Mouse (Mus musculus) cerebellum, postnatal 4 days (tissue): ENCODE results near the gene Stk10.
A peak's percentile ranks its signal among the peaks of the same experiment; 100 is the strongest.
"Not testable (repeated sequence)": the region's sequence is repeated elsewhere in the genome, so short reads cannot be mapped to it uniquely, and the experiment has no call there.

Experiments used
- DNase-seq, 2 experiments: peaks; one replicate each; pipeline ENCODE4 v3.0.0; 2022; ENCODE audit warnings: low spot score in 2 of 2, mixed read lengths in 1 of 2

The Stk10 gene

DNA sequence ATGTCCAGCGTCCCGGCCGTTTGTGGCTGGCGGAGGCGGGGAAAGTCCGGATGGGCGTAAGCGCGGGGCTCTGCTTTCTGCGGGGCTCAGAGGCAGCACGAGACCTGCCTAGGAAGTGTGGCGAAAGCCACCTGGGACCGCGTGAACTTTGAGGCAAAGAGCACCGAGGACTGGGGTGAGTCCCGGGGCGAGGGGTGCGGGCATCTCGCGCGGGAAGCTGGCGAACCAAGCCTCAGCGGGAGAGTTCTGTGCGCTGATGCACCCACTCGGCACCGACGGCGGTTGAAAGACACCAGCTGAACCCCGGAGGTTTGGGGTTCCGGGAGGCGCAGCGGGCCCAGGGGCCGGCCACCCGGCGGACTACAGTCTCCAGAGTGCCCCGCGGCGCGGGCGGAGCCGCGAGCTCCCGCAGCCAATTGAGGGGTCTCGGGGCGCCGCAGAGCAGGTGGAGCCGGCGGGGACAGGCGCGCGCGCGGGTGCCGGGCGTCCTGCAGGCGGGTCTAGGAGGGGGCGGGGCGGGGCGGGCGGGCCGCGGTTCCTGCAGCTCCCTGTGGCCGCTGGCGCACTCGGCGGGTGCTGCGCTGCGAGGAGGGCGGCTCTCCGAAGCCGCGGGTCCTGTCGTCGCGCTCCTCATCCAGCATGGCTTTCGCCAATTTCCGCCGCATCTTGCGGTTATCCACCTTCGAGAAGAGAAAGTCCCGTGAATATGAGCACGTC, at the start of gene Stk10:
Stk10 (plus strand) TSS at position 541 of the 717 bp plus-strand sequence.
- DNase-seq, result peak; percentile 63 to 76

GRCm38 (mm10) chr11:32485290-32485689, 47.8 kb upstream of the Stk10 start:
- no peak for DNase-seq

DNA sequence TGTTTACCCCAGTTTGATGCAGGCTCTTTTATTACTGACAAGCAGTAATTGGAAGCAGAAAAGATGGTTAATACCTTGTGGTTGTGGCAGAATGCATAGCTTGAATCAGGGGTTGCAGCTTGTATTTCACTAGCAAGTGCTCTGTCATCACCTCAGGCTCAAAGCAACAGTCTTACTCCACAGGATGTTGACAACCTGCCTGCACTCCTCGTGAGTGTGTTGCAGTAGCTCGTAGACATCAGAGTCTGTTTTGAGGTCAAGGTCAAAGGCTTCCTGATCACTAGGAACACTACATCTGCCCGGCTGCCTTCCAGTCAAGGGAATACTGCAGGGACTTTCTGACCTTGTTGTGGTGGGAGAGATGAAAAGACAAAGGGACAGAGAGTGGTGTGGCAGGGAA, 46.5 kb upstream of the Stk10 start:
- DNase-seq, result no peak

GRCm38 (mm10) chr11:32487501-32487900, 45.6 kb upstream of the Stk10 start:
- DNase-seq, result no peak

- no peak for DNase-seq
Measured at GRCm38 (mm10) chr11:32488344-32488743, 44.8 kb upstream of the Stk10 start.

- no peak for DNase-seq
Measured at GRCm38 (mm10) chr11:32488808-32489670, 44.1 kb upstream of the Stk10 start.

- no peak for DNase-seq
Measured at GRCm38 (mm10) chr11:32491079-32491478, 42.0 kb upstream of the Stk10 start.

- no peak for DNase-seq
Measured at GRCm38 (mm10) chr11:32493312-32493711, 39.8 kb upstream of the Stk10 start.

- DNase-seq, result no peak
Measured at GRCm38 (mm10) chr11:32495283-32495682, 37.8 kb upstream of the Stk10 start.

DNA sequence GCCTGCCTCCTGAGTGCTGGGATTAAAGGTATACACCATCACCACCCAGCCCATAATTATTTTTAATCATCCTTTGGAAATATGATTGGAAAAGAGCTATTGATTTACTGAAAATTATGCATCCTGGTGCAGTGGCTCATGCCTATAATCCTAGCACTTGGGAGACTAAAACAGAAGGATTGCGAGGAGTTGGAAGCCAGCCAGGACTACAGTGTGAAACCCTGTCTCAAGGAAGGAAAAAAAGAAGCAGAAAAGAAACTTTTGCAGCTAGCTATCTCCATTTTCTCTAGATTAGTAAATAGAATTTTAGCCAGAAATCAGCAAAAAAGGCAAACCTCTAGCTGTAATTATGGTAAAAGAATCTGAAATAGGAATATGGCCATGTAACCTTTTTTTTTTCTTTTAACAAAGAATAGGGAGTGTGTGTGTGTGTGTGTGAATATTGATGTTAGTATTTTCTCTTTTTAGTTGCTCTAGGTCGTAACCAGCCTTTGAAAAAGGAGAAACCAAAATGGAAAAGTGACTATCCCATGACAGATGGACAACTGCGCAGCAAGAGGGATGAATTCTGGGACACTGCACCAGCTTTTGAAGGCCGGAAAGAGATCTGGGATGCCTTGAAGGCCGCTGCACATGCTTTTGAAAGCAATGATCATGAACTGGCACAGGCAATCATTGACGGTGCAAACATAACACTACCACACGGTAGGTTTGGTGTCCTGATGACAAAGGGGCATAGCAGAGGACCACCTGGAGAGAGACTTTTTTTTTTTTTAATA, 34.2 kb upstream of the Stk10 start:
- DNase-seq, result peak in 1 of 2 experiments; percentile 17

DNA sequence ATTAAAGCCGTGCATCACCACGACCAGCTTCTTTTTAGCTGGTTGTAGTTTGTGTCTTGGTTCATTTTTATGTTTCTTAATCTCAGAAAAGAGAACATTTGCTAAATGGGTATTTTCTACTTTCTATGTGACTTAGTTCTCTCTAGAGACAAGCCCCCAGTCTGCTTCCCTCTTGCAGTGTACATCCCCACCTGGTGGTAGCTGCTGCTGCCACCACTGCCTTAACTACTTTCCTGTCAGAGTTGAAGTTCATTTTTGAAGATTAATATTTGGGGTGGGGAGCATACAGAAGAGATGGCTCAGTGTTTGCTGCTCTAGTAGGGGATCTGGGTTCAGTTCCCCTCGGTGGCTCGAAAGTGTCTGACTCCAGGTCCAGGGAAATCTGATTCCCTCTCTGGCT, 33.2 kb upstream of the Stk10 start:
- no peak for DNase-seq

DNA sequence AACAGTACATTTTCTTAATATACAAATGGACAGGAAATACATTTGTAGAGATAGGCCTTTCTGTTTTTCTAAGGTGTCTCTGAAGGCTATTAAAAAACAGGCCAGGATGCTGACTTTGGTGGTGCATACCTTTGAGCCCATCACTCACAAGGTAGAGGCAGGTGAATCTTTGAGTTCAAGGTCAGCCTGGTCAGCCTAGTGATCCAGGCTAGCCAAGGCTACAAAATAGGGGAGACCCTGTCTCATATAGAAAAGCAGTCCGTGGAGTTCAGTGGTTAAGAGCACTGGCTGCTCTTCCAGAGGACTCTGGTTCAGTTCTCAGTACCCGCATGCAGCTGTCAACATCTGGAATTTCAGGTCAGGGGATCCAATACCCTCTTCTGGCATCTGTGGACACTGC, 29.4 kb upstream of the Stk10 start:
- DNase-seq, result no peak

DNA sequence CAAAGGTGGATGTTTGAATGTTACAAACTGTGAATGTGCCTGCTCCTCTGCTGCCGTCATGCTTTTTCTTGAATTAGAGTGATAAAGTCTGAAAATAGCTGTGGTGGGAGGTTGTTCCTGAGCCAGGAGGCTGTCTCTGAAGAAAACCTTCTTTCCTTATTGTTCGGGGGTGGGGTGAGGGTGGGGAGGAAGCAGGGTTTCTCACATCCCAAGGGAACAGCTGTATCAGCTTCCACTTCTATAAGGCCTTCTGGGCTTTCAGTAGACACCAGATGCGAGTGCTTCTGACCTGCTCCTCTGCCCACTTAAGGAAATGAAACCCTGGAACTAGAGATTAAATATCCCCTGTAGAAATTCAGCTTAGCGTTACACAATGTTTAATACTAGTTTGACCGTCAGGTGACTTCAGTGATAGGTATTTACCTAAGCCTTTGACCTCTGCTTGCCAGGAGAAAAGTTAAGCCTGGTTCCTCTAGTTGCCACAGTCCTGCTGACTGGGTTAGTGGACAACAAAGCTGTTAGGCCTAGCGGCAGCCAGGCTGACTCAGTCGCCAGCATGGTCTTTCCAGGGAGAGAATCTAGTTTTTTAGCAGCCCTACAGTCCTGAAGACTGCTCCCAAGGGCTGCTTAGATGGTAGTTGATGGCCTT, 27.9 kb upstream of the Stk10 start:
- no peak for DNase-seq

DNA sequence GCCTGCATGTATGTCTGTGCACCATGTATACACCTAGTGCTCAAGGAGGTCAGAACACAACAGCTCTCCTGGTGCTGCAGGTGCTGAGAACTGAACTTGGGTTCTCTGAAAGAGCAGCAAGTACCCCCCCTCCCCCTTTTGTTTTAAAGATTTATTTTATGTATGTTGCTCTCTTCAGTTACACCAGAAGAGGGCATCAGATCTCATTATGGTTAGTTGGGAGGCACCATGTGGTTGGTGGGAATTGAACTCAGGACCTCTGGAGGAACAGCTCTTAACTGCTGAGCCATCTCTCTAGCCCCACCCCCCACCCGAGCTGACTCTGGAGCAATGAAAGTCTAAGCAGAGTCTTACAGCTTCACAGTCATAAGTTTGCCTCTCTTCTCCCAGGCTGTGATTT, 22.2 kb upstream of the Stk10 start:
- DNase-seq, result no peak

GRCm38 (mm10) chr11:32514853-32515252, 18.3 kb upstream of the Stk10 start:
- DNase-seq, result not testable (repeated sequence)

- no peak for DNase-seq
Measured at GRCm38 (mm10) chr11:32516091-32516490, 17.0 kb upstream of the Stk10 start.

DNA sequence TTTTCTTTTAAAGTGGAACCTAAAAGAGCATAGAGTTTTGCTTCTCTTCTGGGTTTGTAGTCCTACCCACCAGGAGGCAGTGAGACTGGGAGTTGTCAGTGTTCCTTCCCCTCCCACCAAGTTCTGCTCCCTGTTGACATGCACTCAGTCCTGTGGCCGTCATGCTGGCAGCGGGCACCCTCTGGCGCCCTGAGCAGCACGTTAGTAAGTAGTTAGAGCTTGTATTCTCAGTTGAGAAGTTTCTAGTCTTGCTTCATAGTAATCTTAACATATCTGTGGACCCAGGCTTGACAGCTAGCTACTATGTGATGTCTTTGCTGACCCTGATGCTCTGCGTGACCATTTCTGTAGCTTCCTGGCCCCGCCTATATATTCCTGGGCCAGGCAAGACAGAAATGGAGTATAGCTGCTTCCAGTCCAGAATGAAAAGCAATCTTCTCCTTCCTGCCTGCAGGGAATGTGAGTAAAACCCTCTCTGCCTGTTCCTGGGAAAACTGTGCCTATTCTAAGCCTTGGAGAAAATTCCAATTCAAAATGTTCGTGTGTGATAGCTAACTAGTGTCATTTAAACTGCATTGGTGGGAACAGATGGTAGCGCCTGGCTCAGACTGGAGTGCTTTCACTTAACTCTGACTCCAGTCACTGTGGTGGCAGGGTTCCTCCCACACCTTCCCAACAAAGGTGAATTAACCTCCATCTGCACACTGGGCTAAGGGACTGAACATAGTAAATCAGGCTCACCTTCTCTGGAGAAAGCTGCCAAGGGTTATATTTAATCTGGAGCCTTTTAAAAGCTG, 16.0 kb upstream of the Stk10 start:
- no peak for DNase-seq

- no peak for DNase-seq
Measured at GRCm38 (mm10) chr11:32518770-32519169, 14.3 kb upstream of the Stk10 start.

GRCm38 (mm10) chr11:32519354-32519753, 13.8 kb upstream of the Stk10 start:
- DNase-seq, result no peak

GRCm38 (mm10) chr11:32521246-32521645, 11.9 kb upstream of the Stk10 start:
- no peak for DNase-seq
